Mouse (Mus musculus) small intestine, adult 2 months (tissue): Measurements from ENCODE around the gene Slco4c1.

ENCODE experiments used
- CTCF ChIP-seq: fragments of 200-500 bp; IDR thresholded peaks from 2 replicates; pipeline ENCODE4 v1.5.1; 2012; ENCODE audit warnings: low read depth, mild to moderate bottlenecking, control low read depth, inconsistent platforms, low read length, moderate library complexity, mixed read lengths; ENCODE audit not compliant: insufficient replicate concordance, insufficient read length; ENCODE audit errors: extremely low read depth
- POLR2A ChIP-seq: fragments of 200-500 bp; IDR thresholded peaks from 2 replicates; pipeline ENCODE4 v1.6.1; 2012; ENCODE audit warnings: low read depth, mild to moderate bottlenecking, control low read depth, inconsistent platforms, low read length, moderate library complexity

GRCm38 (mm10) chr1:96878572-96878971 is 6.6 kb upstream of the Slco4c1 start:
- TF ChIP-seq POLR2A (no peak), CTCF (no peak)
